Mouse (Mus musculus) stomach, embryonic 14.5 days (tissue): Measurements from ENCODE around the gene Gm9747. TPM values are rescaled to one million over a fixed set of nuclear protein-coding genes. Genes with fewer than 3 reads are reported as not detected.

Experiments
- ATAC-seq: fragments of 200-750 bp; cut with Nextera tagmentation; 2 replicates; pipeline ENCODE4 v1.8.0; 2017; ENCODE audit warnings: low read depth, moderate TSS enrichment; ENCODE audit not compliant: insufficient number of reproducible peaks, insufficient read depth, low FRiP score
- H3K27ac ChIP-seq: fragments of 300-500 bp; sonication (generic); 2 replicates; pipeline ENCODE4 v1.5.1; 2014; ENCODE audit warnings: mild to moderate bottlenecking, low read length, moderate library complexity, mixed read lengths
- H3K27me3 ChIP-seq: fragments of 300-500 bp; sonication (generic); 2 replicates; pipeline ENCODE4 v1.6.1; 2014; ENCODE audit warnings: low read length, control low read depth, mixed read lengths; ENCODE audit not compliant: control insufficient read depth, insufficient read depth
- H3K36me3 ChIP-seq: fragments of 300-500 bp; sonication (generic); 2 replicates; pipeline ENCODE4 v1.6.1; 2014; ENCODE audit warnings: mild to moderate bottlenecking, control low read depth, low read length, moderate library complexity, mixed read lengths; ENCODE audit not compliant: control insufficient read depth, insufficient read depth
- H3K4me1 ChIP-seq: fragments of 300-500 bp; sonication (generic); 2 replicates; pipeline ENCODE4 v1.6.1; 2014; ENCODE audit warnings: low read length, control low read depth, mixed read lengths; ENCODE audit not compliant: control insufficient read depth, insufficient read depth
- H3K4me2 ChIP-seq: fragments of 300-500 bp; sonication (generic); replicated peaks from 2 replicates; pipeline ENCODE4 v1.6.1; 2014; ENCODE audit warnings: low read depth, low read length, control low read depth
- H3K4me3 ChIP-seq: fragments of 300-500 bp; sonication (generic); 2 replicates; pipeline ENCODE4 v1.5.1; 2014; ENCODE audit warnings: low read depth, low read length, control low read depth
- H3K9ac ChIP-seq: fragments of 300-500 bp; sonication (generic); replicated peaks from 2 replicates; pipeline ENCODE4 v1.6.1; 2014; ENCODE audit warnings: low read depth, mild to moderate bottlenecking, control low read depth, low read length, moderate library complexity, mixed read lengths
- H3K9me3 ChIP-seq: fragments of 300-500 bp; sonication (generic); 2 replicates; pipeline ENCODE4 v1.6.1; 2016; ENCODE audit warnings: low read depth, low read length, control low read depth; ENCODE audit not compliant: control insufficient read depth
- WGBS: fragments of 180-500 bp; shearing (Covaris S2); extraction: QIAGEN DNeasy Blood & Tissue Kit; methylation state at CpG from one replicate; pipeline ENCODE4 v1.1.7; 2014; 5-methylcytosine and 5-hydroxymethylcytosine counted together
- polyA plus RNA-seq: library from polyadenylated mRNA; unstranded; fragments of >200 nt; fragmentation: Nextera tagmentation; extraction: Ambion mirVana; gene quantifications from 2 replicates; pipeline ENCODE4 v1.2.1, GENCODE M21; 2014

Gm9747 gene
- polyA plus RNA-seq, 1 experiment from 2014 or later = 22.5 TPM

DNA sequence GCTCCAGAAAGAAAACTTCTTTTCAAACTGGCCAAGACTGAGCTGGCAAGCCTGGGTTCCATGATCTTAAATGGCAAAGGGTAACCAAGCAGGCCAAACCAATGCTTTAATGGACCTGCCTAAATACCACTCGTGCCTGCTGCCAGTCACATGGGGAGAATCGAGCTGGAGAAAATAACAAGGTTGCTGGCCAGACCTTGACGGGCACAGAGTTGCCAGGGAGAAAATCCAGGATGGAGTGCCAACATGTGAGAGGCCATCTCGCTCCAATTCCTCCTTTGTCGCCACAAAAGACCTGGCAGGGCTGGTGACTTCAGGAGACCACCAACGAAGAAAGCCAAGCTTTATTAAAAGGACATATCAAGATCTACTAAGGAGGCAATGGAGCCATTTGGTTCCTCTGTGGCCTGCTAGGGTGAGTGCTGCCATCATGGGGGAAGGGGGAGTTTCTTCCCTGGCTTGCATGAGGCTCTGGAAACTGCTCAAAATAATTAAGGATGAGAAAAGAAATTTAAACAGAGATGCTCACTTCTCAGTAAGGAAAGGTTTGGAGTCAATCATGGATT, 10.4 kb downstream of the Gm9747 start:
- Histone ChIP-seq H3K9me3 (no peaks in the 10 kb centered on the region), H3K27me3 (no peaks in the 10 kb centered on the region), H3K4me1 (no peaks in the 10 kb centered on the region), H3K36me3 (no peaks in the 10 kb centered on the region; the same call in 1 of the 2 replicates), H3K4me3 (no peak overlapping the region), H3K27ac (no peak overlapping the region), H3K4me2 (no peak overlapping the region), H3K9ac (no peak overlapping the region)
- no peak for ATAC-seq
- WGBS = 81% methylated on average over 6 of the region's 6 CpGs

DNA sequence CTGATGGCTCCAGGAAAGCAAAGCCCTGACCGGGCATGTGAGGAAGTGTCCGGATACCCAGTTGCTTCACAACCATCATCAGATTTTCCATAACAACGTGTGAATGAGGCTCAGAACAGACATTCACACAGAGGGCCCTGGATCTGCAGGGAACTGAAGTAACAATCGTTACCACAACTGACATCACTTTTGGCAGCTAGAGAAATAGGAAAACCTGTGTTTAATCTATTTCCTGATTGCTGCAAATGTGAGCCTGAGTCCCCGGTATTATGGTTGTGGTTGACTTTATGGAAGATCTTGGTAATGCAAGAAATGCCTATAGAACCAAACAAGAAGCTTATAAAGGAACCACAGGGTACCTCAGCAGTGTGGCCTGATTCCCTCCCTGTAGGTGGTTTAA, 12.1 kb downstream of the Gm9747 start:
- Histone ChIP-seq H3K27ac (no peak overlapping the region), H3K4me2 (no peak overlapping the region), H3K9ac (no peak overlapping the region), H3K9me3 (no peaks in the 10 kb centered on the region), H3K36me3 (no peaks in the 10 kb centered on the region; the same call in 1 of the 2 replicates), H3K4me1 (no peaks in the 10 kb centered on the region), H3K27me3 (no peaks in the 10 kb centered on the region), H3K4me3 (no peak overlapping the region)
- WGBS = 85% methylated on average over 5 of the region's 5 CpGs
- no peak for ATAC-seq

DNA sequence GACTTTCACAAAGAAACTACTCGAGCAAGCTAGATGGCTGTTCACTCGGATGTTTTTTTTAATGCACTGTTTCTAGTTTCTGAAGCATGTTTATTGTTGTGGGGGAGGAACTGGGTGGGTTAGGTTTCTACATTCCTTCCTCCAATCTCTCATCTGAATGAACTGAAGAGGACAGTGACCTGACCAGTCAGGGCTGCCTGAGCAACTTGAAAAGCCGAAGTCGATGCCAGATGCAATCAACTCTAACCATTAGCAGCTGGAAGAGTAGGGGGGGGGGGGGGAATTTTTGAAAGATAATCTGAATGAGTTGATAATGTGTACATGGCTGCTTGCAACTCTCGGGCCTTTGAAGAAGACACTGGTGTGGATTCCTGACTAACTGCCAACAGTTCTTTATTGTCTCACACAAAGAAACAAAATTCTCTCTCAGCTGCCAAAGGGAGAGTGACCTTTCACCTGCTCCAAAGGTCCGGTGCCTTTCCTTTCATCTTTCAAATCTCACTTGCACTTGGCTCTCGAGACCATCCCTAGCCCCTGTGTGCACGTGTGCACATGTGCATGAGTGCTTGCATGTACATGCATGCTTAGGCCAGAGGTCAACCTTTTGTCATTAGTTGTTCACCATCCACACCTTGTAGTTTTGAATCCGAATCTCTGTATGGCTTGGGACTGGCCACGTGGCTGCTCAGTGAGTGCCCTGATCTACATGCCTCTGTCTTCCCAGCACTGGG, 14.5 kb downstream of the Gm9747 start:
- no peak for ATAC-seq
- Histone ChIP-seq H3K4me2 (no peak overlapping the region), H3K27me3 (no peaks in the 10 kb centered on the region), H3K27ac (no peak overlapping the region), H3K4me1 (no peaks in the 10 kb centered on the region), H3K9me3 (no peaks in the 10 kb centered on the region), H3K9ac (no peak overlapping the region), H3K4me3 (no peak overlapping the region), H3K36me3 (no peaks in the 10 kb centered on the region)
- WGBS = 73% methylated on average over 10 of the region's 10 CpGs

DNA sequence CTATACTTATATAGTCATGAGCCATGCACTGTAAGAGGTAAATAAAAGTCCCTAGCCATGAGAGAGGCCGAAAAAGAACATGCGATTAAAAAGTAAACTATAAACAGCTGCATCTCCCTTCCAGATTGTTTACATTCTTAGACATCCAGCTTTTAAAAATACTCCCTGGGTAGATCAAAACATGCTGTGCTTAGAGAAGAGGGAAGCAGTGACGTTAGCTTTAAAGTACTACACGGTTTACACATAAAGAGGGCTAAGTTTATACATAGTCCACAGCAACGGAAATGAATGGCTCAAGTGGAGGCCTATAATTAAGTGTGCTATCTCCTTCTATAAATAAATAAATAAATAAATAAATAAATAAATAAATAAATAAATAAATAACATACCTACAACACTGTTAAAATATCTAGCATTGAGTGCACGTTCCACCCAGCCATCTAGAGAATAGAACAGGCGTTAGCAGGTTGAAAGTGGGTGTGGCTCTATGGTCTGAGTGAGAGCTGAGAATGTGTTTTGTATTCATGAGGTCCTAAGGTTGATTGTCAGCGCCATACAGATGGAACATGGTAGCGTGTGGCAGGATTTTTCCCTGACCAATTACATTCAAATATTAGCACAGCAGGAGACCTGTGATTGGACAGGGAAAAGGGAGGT, 21.0 kb downstream of the Gm9747 start:
- Histone ChIP-seq H3K9ac (no peak overlapping the region), H3K27me3 (no peaks in the 10 kb centered on the region), H3K4me3 (no peak overlapping the region), H3K9me3 (no peaks in the 10 kb centered on the region), H3K27ac (no peak overlapping the region), H3K4me2 (no peak overlapping the region), H3K36me3 (no peaks in the 10 kb centered on the region), H3K4me1 (peaks cover 6% of the 10 kb centered on the region; the same call in 1 of the 2 replicates)
- ATAC-seq = no peak
- 71% methylated on average over 9 of the region's 9 CpGs for WGBS

DNA sequence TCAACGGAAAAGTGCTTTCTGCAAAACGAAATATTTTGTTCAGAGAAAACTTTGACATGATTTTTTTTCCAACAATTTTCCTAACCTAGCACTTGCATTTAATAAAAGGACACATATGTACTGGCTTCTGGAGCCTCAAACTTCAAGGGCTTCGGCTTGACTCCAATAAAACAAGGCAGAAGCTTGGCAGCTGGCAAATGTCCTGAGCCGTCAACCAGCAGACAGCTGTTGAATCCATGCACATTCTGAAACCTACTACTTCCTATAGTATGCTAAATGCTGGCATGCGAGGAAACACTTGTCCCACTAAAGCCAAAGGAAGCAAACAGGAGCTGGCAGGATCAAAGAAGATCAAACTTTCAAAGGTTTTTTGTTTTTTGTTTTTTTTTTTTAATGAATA, 24.5 kb downstream of the Gm9747 start:
- Histone ChIP-seq H3K36me3 (no peaks in the 10 kb centered on the region), H3K27me3 (no peaks in the 10 kb centered on the region), H3K4me3 (no peak overlapping the region), H3K9ac (no peak overlapping the region), H3K4me2 (no peak overlapping the region), H3K4me1 (peaks cover 6% of the 10 kb centered on the region; the same call in 1 of the 2 replicates), H3K27ac (no peak overlapping the region), H3K9me3 (no peaks in the 10 kb centered on the region)
- ATAC-seq = no peak
- 38% methylated on average over 5 of the region's 5 CpGs for WGBS

DNA sequence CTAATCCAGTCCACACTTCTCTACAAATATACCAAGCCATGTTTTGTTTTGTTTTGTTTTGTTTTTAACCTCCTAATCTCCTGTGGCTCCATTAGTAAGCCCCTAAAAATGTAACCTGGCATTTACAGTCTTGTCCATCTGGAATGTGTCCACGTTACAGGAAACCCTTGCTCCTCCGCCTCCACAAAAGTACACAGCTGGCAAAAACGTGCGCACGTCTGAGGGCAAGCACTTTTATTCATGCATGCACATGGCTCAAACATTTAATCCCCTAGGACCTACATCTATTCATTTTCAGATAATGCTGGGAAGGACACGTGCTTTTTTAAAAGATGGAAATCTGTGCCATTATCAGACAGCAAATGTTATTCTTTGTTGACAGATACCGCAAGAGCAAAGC, 25.4 kb downstream of the Gm9747 start:
- Histone ChIP-seq H3K27ac (no peak overlapping the region), H3K9ac (no peak overlapping the region), H3K27me3 (no peaks in the 10 kb centered on the region), H3K4me2 (no peak overlapping the region), H3K4me1 (peaks cover 6% of the 10 kb centered on the region; the same call in 1 of the 2 replicates), H3K9me3 (no peaks in the 10 kb centered on the region), H3K4me3 (no peak overlapping the region), H3K36me3 (no peaks in the 10 kb centered on the region)
- no peak for ATAC-seq
- 28% methylated on average over 7 of the region's 7 CpGs for WGBS

DNA sequence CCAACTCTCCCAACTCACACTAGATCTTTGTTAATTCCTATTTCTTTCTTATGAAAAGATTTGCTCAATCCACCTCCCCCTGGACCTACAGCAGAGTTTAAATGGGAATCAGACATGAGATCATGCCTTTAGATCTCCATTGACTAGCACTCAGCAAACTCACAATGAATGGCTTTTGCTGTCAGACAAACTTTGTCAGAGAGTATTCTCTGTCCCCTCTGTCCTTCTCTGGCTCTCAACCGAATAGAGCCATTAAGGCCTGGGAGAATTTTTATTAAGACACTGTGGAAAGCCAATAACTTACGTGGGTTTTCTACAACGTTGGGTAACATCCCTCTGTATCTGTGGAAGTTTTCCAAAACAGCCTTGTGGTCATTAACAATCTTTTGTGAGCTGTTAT, 27.1 kb downstream of the Gm9747 start:
- WGBS = 74% methylated on average over 3 of the region's 3 CpGs
- no peaks in the 10 kb centered on the region for H3K9me3 ChIP-seq
- peaks cover 6% of the 10 kb centered on the region; the same call in 1 of the 2 replicates for H3K4me1 ChIP-seq
- no peaks in the 10 kb centered on the region for H3K27me3 ChIP-seq
- H3K4me2 ChIP-seq = no peak overlapping the region
- H3K27ac ChIP-seq = no peak overlapping the region
- H3K9ac ChIP-seq = no peak overlapping the region
- no peak overlapping the region for H3K4me3 ChIP-seq
- H3K36me3 ChIP-seq = no peaks in the 10 kb centered on the region
- ATAC-seq = no peak

DNA sequence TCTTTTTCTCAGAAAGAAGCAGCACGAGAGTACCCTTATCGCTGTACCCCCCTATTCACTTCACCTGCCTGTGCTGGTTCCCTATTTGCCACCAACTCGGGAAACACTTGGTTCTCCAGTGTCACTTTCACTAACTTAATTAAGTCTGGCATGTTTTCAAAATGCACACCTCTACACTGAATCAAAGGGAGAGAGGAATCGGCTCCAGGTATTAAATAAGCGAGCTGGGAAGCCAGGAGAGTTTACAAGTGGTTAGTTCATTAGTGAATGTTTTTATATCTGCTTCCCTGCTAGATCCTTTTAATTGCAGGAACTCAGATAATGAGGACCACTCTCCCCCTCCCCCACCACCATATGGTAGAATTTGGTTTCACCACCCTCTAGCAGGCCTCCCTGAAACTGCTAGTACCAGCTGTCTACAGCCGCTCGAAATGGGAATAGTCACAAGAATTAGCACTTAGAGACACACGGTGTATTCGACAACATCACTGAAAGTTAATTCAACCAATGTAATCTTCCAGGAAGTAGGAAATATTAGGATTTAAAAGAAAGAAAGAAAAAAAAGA, 28.2 kb downstream of the Gm9747 start:
- 63% methylated on average over 9 of the region's 9 CpGs for WGBS
- no peak overlapping the region for H3K9ac ChIP-seq
- no peak overlapping the region for H3K27ac ChIP-seq
- no peak overlapping the region for H3K4me3 ChIP-seq
- H3K4me1 ChIP-seq = peaks cover 6% of the 10 kb centered on the region; the same call in 1 of the 2 replicates
- H3K36me3 ChIP-seq = no peaks in the 10 kb centered on the region
- no peak overlapping the region for H3K4me2 ChIP-seq
- no peaks in the 10 kb centered on the region for H3K27me3 ChIP-seq
- ATAC-seq = no peak
- no peaks in the 10 kb centered on the region for H3K9me3 ChIP-seq
